Mouse (Mus musculus): Measurements from ENCODE around the gene Rab8a. TPM values are rescaled to one million over a fixed set of nuclear protein-coding genes. Genes with fewer than 3 reads are reported as not detected.

The Rab8a gene
- total and polyA plus RNA-seq, 3 experiments, result 16.9 to 79.3 (median 61.7) TPM

DNA sequence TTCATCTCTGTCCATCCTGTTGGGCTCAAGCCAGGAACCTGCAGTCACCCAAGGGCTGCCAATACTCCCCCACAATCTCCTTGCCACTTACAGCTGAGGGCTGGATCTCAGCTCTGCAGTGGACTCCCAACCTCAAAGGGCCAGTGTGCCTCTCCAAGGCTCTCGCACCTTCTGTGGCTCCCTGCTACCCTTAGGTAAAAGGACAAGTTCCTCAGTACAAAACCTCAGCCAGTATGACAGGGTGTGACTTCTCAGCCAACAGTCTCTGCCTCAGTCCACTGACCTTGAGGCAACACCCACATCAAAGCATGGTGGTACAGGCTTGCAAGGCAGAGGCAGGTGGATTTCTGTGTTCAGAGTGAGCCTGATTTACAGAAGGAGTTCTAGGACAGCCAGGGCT is 50.8 kb downstream of the Rab8a start:
- no peak for DNase-seq

GRCm38 (mm10) chr8:72212751-72213150 is 51.8 kb downstream of the Rab8a start, which contains the start of gene Cib3:
Cib3 (minus strand) TSS chr8:72212837.
- DNase-seq, result no peak

- no peak for DNase-seq
Observed at GRCm38 (mm10) chr8:72213536-72213935, 52.5 kb downstream of the Rab8a start, which contains the start of gene Gm11034. Gm11034 (minus strand) TSS chr8:72213636.

GRCm38 (mm10) chr8:72215060-72215459 is 54.1 kb downstream of the Rab8a start:
- no peak for DNase-seq

DNA sequence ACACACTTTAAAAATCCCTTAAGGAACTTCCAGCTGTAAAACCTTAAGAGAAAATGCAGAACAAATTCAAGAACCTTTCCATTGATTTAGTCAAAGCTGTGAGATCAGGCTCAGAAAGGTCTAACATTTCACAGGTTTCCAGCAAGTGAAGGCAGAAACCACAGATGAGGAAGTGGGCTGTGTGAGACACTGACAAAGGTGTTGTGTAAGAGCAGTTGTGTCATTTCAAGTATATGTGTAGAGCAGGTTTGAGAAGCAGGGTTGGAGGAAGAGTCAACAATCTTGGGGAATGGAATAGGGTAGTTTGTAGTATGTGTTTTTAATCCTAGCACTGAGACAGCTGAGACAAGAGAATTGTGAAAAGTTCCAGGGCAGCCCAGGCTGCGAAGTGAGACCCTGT is 54.9 kb downstream of the Rab8a start:
- no peak for DNase-seq

DNA sequence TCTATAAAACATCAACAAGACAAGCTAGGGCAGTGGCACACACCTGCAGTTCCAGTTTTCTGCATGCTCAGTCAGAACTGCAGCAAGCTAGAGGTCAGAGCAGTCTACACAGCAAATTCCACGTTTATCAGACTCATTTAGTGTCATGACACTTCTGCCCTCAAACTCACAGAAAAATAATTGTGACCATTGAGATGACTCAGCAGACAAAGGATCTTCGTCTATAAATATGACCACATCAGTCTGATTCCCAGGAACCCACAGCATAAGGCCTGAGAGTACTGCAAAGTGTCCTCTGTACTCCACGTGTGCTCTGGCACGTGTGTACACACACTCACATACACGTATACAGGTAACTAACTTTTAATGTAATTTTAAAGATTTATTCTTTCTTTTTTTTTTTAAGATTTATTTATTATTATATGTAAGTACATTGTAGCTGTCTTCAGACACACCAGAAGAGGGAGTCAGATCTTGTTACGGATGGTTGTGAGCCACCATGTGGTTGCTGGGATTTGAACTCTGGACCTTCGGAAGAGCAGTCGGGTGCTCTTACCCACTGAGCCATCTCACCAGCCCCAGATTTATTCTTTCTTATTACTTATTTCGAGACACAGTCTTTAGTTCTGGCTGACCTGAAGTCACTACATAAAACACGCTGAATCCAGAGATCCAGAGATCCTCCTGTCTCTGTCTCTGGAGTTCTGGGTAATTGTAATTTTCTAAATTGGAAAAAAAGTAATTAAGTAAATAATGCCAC is 58.0 kb downstream of the Rab8a start:
- DNase-seq, result no peak

GRCm38 (mm10) chr8:72219541-72220363 is 58.8 kb downstream of the Rab8a start, which contains the start of gene Fam32a:
Fam32a (plus strand) TSS chr8:72219730.
- DNase-seq, result peak; percentile 90

GRCm38 (mm10) chr8:72220758-72221157 is 59.8 kb downstream of the Rab8a start:
- no peak for DNase-seq

GRCm38 (mm10) chr8:72222656-72223055 is 61.7 kb downstream of the Rab8a start:
- no peak for DNase-seq

Other genes with a start within 250 kb of the Rab8a start
- 10 to 100 TPM; 17.0 to 26.0 TPM for gene Zfp961, start 210.2 kb upstream of the Rab8a start, total RNA-seq (2021)
- 0.71 and 1.3 TPM in 2 replicates for gene Zfp961, start 210.2 kb upstream of the Rab8a start, polyA plus RNA-seq (2012; rRNA removed)
- 10 to 100 TPM in 1 of 2 experiments, 1 to 10 TPM in 1; 8.1 to 15.7 TPM for gene Cyp4f18, start 151.6 kb upstream of the Rab8a start, total RNA-seq (2021)
- 10.8 and 19.0 TPM in 2 replicates for gene Cyp4f18, start 151.6 kb upstream of the Rab8a start, polyA plus RNA-seq (2012; rRNA removed)
- not detected for gene Olfr372, start 120.0 kb upstream of the Rab8a start, total RNA-seq (2021)
- gene Olfr372, start 120.0 kb upstream of the Rab8a start, polyA plus RNA-seq (2012; rRNA removed), result not detected in 2 replicates
- gene Olfr373, start 78.0 kb upstream of the Rab8a start, total RNA-seq (2021), result not detected
- gene Olfr373, start 78.0 kb upstream of the Rab8a start, polyA plus RNA-seq (2012; rRNA removed), result not detected in 2 replicates
- gene Olfr374, start 54.2 kb upstream of the Rab8a start, total RNA-seq (2021), result not detected
- gene Olfr374, start 54.2 kb upstream of the Rab8a start, polyA plus RNA-seq (2012; rRNA removed), result not detected in 2 replicates
- gene Tpm4, start 26.2 kb upstream of the Rab8a start, total RNA-seq (2021), result 100 to 1,000 TPM; 188 to 222 TPM
- gene Tpm4, start 26.2 kb upstream of the Rab8a start, polyA plus RNA-seq (2012; rRNA removed), result 30.1 and 33.3 TPM in 2 replicates
- gene Hsh2d, start 28.4 kb downstream of the Rab8a start, total RNA-seq (2021), result not detected
- gene Hsh2d, start 28.4 kb downstream of the Rab8a start, polyA plus RNA-seq (2012; rRNA removed), result 0.17 TPM in 1 of 2 replicates, not detected in the other
- not detected for gene Cib3, start 51.6 kb downstream of the Rab8a start, total RNA-seq (2021)
- gene Cib3, start 51.6 kb downstream of the Rab8a start, polyA plus RNA-seq (2012; rRNA removed), result 0.07 TPM in 1 of 2 replicates, not detected in the other
- gene Gm11034, start 52.4 kb downstream of the Rab8a start, total RNA-seq (2021), result not detected
- gene Gm11034, start 52.4 kb downstream of the Rab8a start, polyA plus RNA-seq (2012; rRNA removed), result not detected in 2 replicates
- gene Fam32a, start 58.5 kb downstream of the Rab8a start, total RNA-seq (2021), result 10 to 100 TPM; 58.6 to 63.8 TPM
- gene Fam32a, start 58.5 kb downstream of the Rab8a start, polyA plus RNA-seq (2012; rRNA removed), result 21.0 and 23.3 TPM in 2 replicates
- 10 to 100 TPM; 66.3 to 67.8 TPM for gene Ap1m1, start 78.8 kb downstream of the Rab8a start, total RNA-seq (2021)
- gene Ap1m1, start 78.8 kb downstream of the Rab8a start, polyA plus RNA-seq (2012; rRNA removed), result 62.1 and 75.1 TPM in 2 replicates
- gene Gm10282, start 144.1 kb downstream of the Rab8a start, total RNA-seq (2021), result 10 to 100 TPM in 1 of 2 experiments, 1 to 10 TPM in 1; 6.4 to 17.1 TPM
- gene Gm10282, start 144.1 kb downstream of the Rab8a start, polyA plus RNA-seq (2012; rRNA removed), result 0.10 and 0.33 TPM in 2 replicates
- gene Klf2, start 157.8 kb downstream of the Rab8a start, total RNA-seq (2021), result 10 to 100 TPM; 34.4 to 53.0 TPM
- 94.5 and 128 TPM in 2 replicates for gene Klf2, start 157.8 kb downstream of the Rab8a start, polyA plus RNA-seq (2012; rRNA removed)

Measured in adrenal gland, adult 2 months (tissue).